Mouse (Mus musculus): ENCODE measurements around the gene Zfp704.

The Zfp704 gene

GRCm38 (mm10) chr3:9609581-9610341 is at the start of gene Zfp704:
Gene Zfp704 (minus strand): TSS chr3:9610085.
- DNase-seq (ENCODE audit: extremely low read depth, low read depth, low spot score): no peak

GRCm38 (mm10) chr3:9633036-9634005 is 23.4 kb upstream of the Zfp704 start:
- no peak for DNase-seq (ENCODE audit: extremely low read depth, low read depth, low spot score)

- DNase-seq (ENCODE audit: extremely low read depth, low read depth, low spot score): peak; percentile 8
Measured at GRCm38 (mm10) chr3:9629951-9630350, 20.1 kb upstream of the Zfp704 start.

- DNase-seq (ENCODE audit: extremely low read depth, low read depth, low spot score): no peak
Measured at GRCm38 (mm10) chr3:9628041-9628440, 18.2 kb upstream of the Zfp704 start.

GRCm38 (mm10) chr3:9626149-9626548 is 16.3 kb upstream of the Zfp704 start:
- DNase-seq (ENCODE audit: extremely low read depth, low read depth, low spot score): no peak

GRCm38 (mm10) chr3:9620611-9621010 is 10.7 kb upstream of the Zfp704 start:
- no peak for DNase-seq (ENCODE audit: extremely low read depth, low read depth, low spot score)

GRCm38 (mm10) chr3:9619562-9620275 is 9.8 kb upstream of the Zfp704 start:
- DNase-seq (ENCODE audit: extremely low read depth, low read depth, low spot score): no peak

GRCm38 (mm10) chr3:9617101-9617500 is 7.2 kb upstream of the Zfp704 start:
- DNase-seq (ENCODE audit: extremely low read depth, low read depth, low spot score): no peak

GRCm38 (mm10) chr3:9614676-9615075 is 4.8 kb upstream of the Zfp704 start:
- no peak for DNase-seq (ENCODE audit: extremely low read depth, low read depth, low spot score)

- DNase-seq (ENCODE audit: extremely low read depth, low read depth, low spot score): no peak
Measured at GRCm38 (mm10) chr3:9614011-9614410, 4.1 kb upstream of the Zfp704 start.

- no peak for DNase-seq (ENCODE audit: extremely low read depth, low read depth, low spot score)
Measured at GRCm38 (mm10) chr3:9611226-9611625, 1.3 kb upstream of the Zfp704 start.

- DNase-seq (ENCODE audit: extremely low read depth, low read depth, low spot score): no peak
Measured at GRCm38 (mm10) chr3:9610426-9610825, 541 bp upstream of the Zfp704 start.

- DNase-seq (ENCODE audit: extremely low read depth, low read depth, low spot score): no peak
Measured at GRCm38 (mm10) chr3:9608906-9609580, 842 bp downstream of the Zfp704 start.

GRCm38 (mm10) chr3:9608441-9608905 is 1.4 kb downstream of the Zfp704 start:
- no peak for DNase-seq (ENCODE audit: extremely low read depth, low read depth, low spot score)

GRCm38 (mm10) chr3:9607686-9608085 is 2.2 kb downstream of the Zfp704 start:
- no peak for DNase-seq (ENCODE audit: extremely low read depth, low read depth, low spot score)

GRCm38 (mm10) chr3:9605784-9606706 is 3.8 kb downstream of the Zfp704 start:
- DNase-seq (ENCODE audit: extremely low read depth, low read depth, low spot score): no peak

GRCm38 (mm10) chr3:9604941-9605340 is 4.9 kb downstream of the Zfp704 start:
- no peak for DNase-seq (ENCODE audit: extremely low read depth, low read depth, low spot score)

GRCm38 (mm10) chr3:9603866-9604265 is 6.0 kb downstream of the Zfp704 start:
- DNase-seq (ENCODE audit: extremely low read depth, low read depth, low spot score): no peak

- no peak for DNase-seq (ENCODE audit: extremely low read depth, low read depth, low spot score)
Measured at GRCm38 (mm10) chr3:9600577-9600976, 9.3 kb downstream of the Zfp704 start.

Data from fat pad, adult 2 months (tissue).